Mouse (Mus musculus) mature B cell (primary cell): ENCODE data around the gene Prr23a2.
"Not testable (repeated sequence)": the region's sequence is repeated elsewhere in the genome, so short reads cannot be mapped to it uniquely, and the experiment has no call there.

Source experiments
- in situ Hi-C: fragments of 300-500 bp; cut with MboI; formaldehyde crosslinking; loops from 2 replicates; pipeline ENCODE4 v1.14.3; 2019

The Prr23a2 gene

GRCm38 (mm10) chr9:98856210-98856609, at the start of gene Prr23a2:
TSS of gene Prr23a2 (plus strand) at chr9:98856494.
- in situ Hi-C loops, result no loop called here

GRCm38 (mm10) chr9:98807631-98808030, 48.7 kb upstream of the Prr23a2 start:
- in situ Hi-C loops, result no loop called here

GRCm38 (mm10) chr9:98809526-98809925, 46.8 kb upstream of the Prr23a2 start:
- in situ Hi-C loops, result not testable (repeated sequence)

GRCm38 (mm10) chr9:98816066-98816465, 40.2 kb upstream of the Prr23a2 start:
- in situ Hi-C loops, result no loop called here

- in situ Hi-C loops, result no loop called here
Measured at GRCm38 (mm10) chr9:98817592-98817991, 38.7 kb upstream of the Prr23a2 start.

GRCm38 (mm10) chr9:98818971-98819370, 37.3 kb upstream of the Prr23a2 start:
- in situ Hi-C loops, result no loop called here

- in situ Hi-C loops, result no loop called here
Measured at GRCm38 (mm10) chr9:98819481-98819880, 36.8 kb upstream of the Prr23a2 start.

GRCm38 (mm10) chr9:98820461-98820860, 35.8 kb upstream of the Prr23a2 start:
- in situ Hi-C loops, result no loop called here

GRCm38 (mm10) chr9:98821067-98821466, 35.2 kb upstream of the Prr23a2 start:
- in situ Hi-C loops, result no loop called here

- in situ Hi-C loops, result no loop called here
Measured at GRCm38 (mm10) chr9:98823805-98824204, 32.5 kb upstream of the Prr23a2 start.

GRCm38 (mm10) chr9:98829508-98829907, 26.8 kb upstream of the Prr23a2 start:
- in situ Hi-C loops, result no loop called here

GRCm38 (mm10) chr9:98837537-98838074, 18.7 kb upstream of the Prr23a2 start:
- in situ Hi-C loops, result no loop called here

- in situ Hi-C loops, result no loop called here
Measured at GRCm38 (mm10) chr9:98842117-98842516, 14.2 kb upstream of the Prr23a2 start, which contains the start of gene Prr23a1. TSS of gene Prr23a1 (plus strand) at chr9:98842503.

- in situ Hi-C loops, result no loop called here
Measured at GRCm38 (mm10) chr9:98863463-98863862, 7.2 kb downstream of the Prr23a2 start.

- in situ Hi-C loops, result no loop called here
Measured at GRCm38 (mm10) chr9:98864571-98864970, 8.3 kb downstream of the Prr23a2 start, which contains the start of gene Prr23a3. TSS of gene Prr23a3 (plus strand) at chr9:98864767.

- in situ Hi-C loops, result no loop called here
Measured at GRCm38 (mm10) chr9:98901486-98901885, 45.2 kb downstream of the Prr23a2 start.

- in situ Hi-C loops, result no loop called here
Measured at GRCm38 (mm10) chr9:98902819-98903218, 46.5 kb downstream of the Prr23a2 start, which contains the start of gene 7420426K07Rik. TSS of gene 7420426K07Rik (plus strand) at chr9:98903119.
